Mouse (Mus musculus): ENCODE data around the gene Gm7029. TPM values are rescaled to one million over a fixed set of nuclear protein-coding genes. Genes with fewer than 3 reads are reported as not detected.

The Gm7029 gene
- polyA plus RNA-seq (2014; fragmentation: Illumina TruSeq; extraction: RNeasy Lipid Tissue Mini Kit (QIAGEN cat#74804)), result not detected

GRCm38 (mm10) chr17:33873537-33873936, at the start of gene Gm7029:
Gene Gm7029, plus strand, starts transcription at chr17:33873837.

GRCm38 (mm10) chr17:33824084-33824996, 49.3 kb upstream of the Gm7029 start, which contains the start of the genes Rps28 and Ndufa7:
Gene Rps28, minus strand, starts transcription at chr17:33824562.
Gene Ndufa7, plus strand, starts transcription at chr17:33824572.

GRCm38 (mm10) chr17:33842966-33843795, 30.5 kb upstream of the Gm7029 start, which contains the start of gene Cd320:
Gene Cd320, plus strand, starts transcription at chr17:33843091.

GRCm38 (mm10) chr17:33890533-33891059, 17.0 kb downstream of the Gm7029 start, which contains the start of gene Kifc1:
Gene Kifc1, minus strand, starts transcription at chr17:33890661.

GRCm38 (mm10) chr17:33904835-33905234, 31.2 kb downstream of the Gm7029 start, which contains the start of gene Platr17:
Gene Platr17, plus strand, starts transcription at chr17:33905135.

GRCm38 (mm10) chr17:33909077-33909868, 35.6 kb downstream of the Gm7029 start, which contains the start of gene Daxx:
Gene Daxx, plus strand, starts transcription at chr17:33909414.

GRCm38 (mm10) chr17:33915671-33916250, 42.1 kb downstream of the Gm7029 start, which contains the start of the genes Tapbp and Zbtb22:
Gene Tapbp, plus strand, starts transcription at chr17:33915899.
Gene Zbtb22, plus strand, starts transcription at chr17:33915904.

Other genes starting within 250 kb of the Gm7029 start
- gene Zfp414, start 244.7 kb upstream of the Gm7029 start, polyA plus RNA-seq (2014; fragmentation: Illumina TruSeq; extraction: RNeasy Lipid Tissue Mini Kit (QIAGEN cat#74804)), result 2.1 TPM
- not detected for gene Pram1, start 235.8 kb upstream of the Gm7029 start, polyA plus RNA-seq (2014; fragmentation: Illumina TruSeq; extraction: RNeasy Lipid Tissue Mini Kit (QIAGEN cat#74804))
- gene Hnrnpm, start 187.0 kb upstream of the Gm7029 start, polyA plus RNA-seq (2014; fragmentation: Illumina TruSeq; extraction: RNeasy Lipid Tissue Mini Kit (QIAGEN cat#74804)), result 627 TPM
- gene March2, start 155.2 kb upstream of the Gm7029 start, polyA plus RNA-seq (2014; fragmentation: Illumina TruSeq; extraction: RNeasy Lipid Tissue Mini Kit (QIAGEN cat#74804)), result 16.3 TPM
- gene Rab11b, start 113.3 kb upstream of the Gm7029 start, polyA plus RNA-seq (2014; fragmentation: Illumina TruSeq; extraction: RNeasy Lipid Tissue Mini Kit (QIAGEN cat#74804)), result 36.7 TPM
- 5.5 TPM for gene Angptl4, start 92.0 kb upstream of the Gm7029 start, polyA plus RNA-seq (2014; fragmentation: Illumina TruSeq; extraction: RNeasy Lipid Tissue Mini Kit (QIAGEN cat#74804))
- gene Kank3, start 63.3 kb upstream of the Gm7029 start, polyA plus RNA-seq (2014; fragmentation: Illumina TruSeq; extraction: RNeasy Lipid Tissue Mini Kit (QIAGEN cat#74804)), result 5.6 TPM
- 90.3 TPM for gene Rps28, start 49.3 kb upstream of the Gm7029 start, polyA plus RNA-seq (2014; fragmentation: Illumina TruSeq; extraction: RNeasy Lipid Tissue Mini Kit (QIAGEN cat#74804))
- 14.1 TPM for gene Ndufa7, start 49.3 kb upstream of the Gm7029 start, polyA plus RNA-seq (2014; fragmentation: Illumina TruSeq; extraction: RNeasy Lipid Tissue Mini Kit (QIAGEN cat#74804))
- 9.6 TPM for gene Cd320, start 30.7 kb upstream of the Gm7029 start, polyA plus RNA-seq (2014; fragmentation: Illumina TruSeq; extraction: RNeasy Lipid Tissue Mini Kit (QIAGEN cat#74804))
- gene Kifc1, start 16.8 kb downstream of the Gm7029 start, polyA plus RNA-seq (2014; fragmentation: Illumina TruSeq; extraction: RNeasy Lipid Tissue Mini Kit (QIAGEN cat#74804)), result 4.2 TPM
- gene Platr17, start 31.3 kb downstream of the Gm7029 start, polyA plus RNA-seq (2014; fragmentation: Illumina TruSeq; extraction: RNeasy Lipid Tissue Mini Kit (QIAGEN cat#74804)), result not detected
- gene Daxx, start 35.6 kb downstream of the Gm7029 start, polyA plus RNA-seq (2014; fragmentation: Illumina TruSeq; extraction: RNeasy Lipid Tissue Mini Kit (QIAGEN cat#74804)), result 6.0 TPM
- gene Tapbp, start 42.1 kb downstream of the Gm7029 start, polyA plus RNA-seq (2014; fragmentation: Illumina TruSeq; extraction: RNeasy Lipid Tissue Mini Kit (QIAGEN cat#74804)), result 33.7 TPM
- gene Zbtb22, start 42.1 kb downstream of the Gm7029 start, polyA plus RNA-seq (2014; fragmentation: Illumina TruSeq; extraction: RNeasy Lipid Tissue Mini Kit (QIAGEN cat#74804)), result 1.7 TPM
- gene Rgl2, start 55.7 kb downstream of the Gm7029 start, polyA plus RNA-seq (2014; fragmentation: Illumina TruSeq; extraction: RNeasy Lipid Tissue Mini Kit (QIAGEN cat#74804)), result 1.9 TPM
- 15.3 TPM for gene Pfdn6, start 66.5 kb downstream of the Gm7029 start, polyA plus RNA-seq (2014; fragmentation: Illumina TruSeq; extraction: RNeasy Lipid Tissue Mini Kit (QIAGEN cat#74804))
- gene Wdr46, start 66.8 kb downstream of the Gm7029 start, polyA plus RNA-seq (2014; fragmentation: Illumina TruSeq; extraction: RNeasy Lipid Tissue Mini Kit (QIAGEN cat#74804)), result 0.74 TPM
- gene B3galt4, start 77.7 kb downstream of the Gm7029 start, polyA plus RNA-seq (2014; fragmentation: Illumina TruSeq; extraction: RNeasy Lipid Tissue Mini Kit (QIAGEN cat#74804)), result 0.29 TPM
- gene Vps52, start 82.0 kb downstream of the Gm7029 start, polyA plus RNA-seq (2014; fragmentation: Illumina TruSeq; extraction: RNeasy Lipid Tissue Mini Kit (QIAGEN cat#74804)), result 3.7 TPM
- gene Rps18, start 82.2 kb downstream of the Gm7029 start, polyA plus RNA-seq (2014; fragmentation: Illumina TruSeq; extraction: RNeasy Lipid Tissue Mini Kit (QIAGEN cat#74804)), result 24.9 TPM
- 77.3 TPM for gene H2-K1, start 126.5 kb downstream of the Gm7029 start, polyA plus RNA-seq (2014; fragmentation: Illumina TruSeq; extraction: RNeasy Lipid Tissue Mini Kit (QIAGEN cat#74804))
- 1.5 TPM for gene Ring1, start 150.8 kb downstream of the Gm7029 start, polyA plus RNA-seq (2014; fragmentation: Illumina TruSeq; extraction: RNeasy Lipid Tissue Mini Kit (QIAGEN cat#74804))
- not detected for gene H2-Ke6, start 154.2 kb downstream of the Gm7029 start, polyA plus RNA-seq (2014; fragmentation: Illumina TruSeq; extraction: RNeasy Lipid Tissue Mini Kit (QIAGEN cat#74804))
- gene Slc39a7, start 157.8 kb downstream of the Gm7029 start, polyA plus RNA-seq (2014; fragmentation: Illumina TruSeq; extraction: RNeasy Lipid Tissue Mini Kit (QIAGEN cat#74804)), result 1.2 TPM
- gene Rxrb, start 158.0 kb downstream of the Gm7029 start, polyA plus RNA-seq (2014; fragmentation: Illumina TruSeq; extraction: RNeasy Lipid Tissue Mini Kit (QIAGEN cat#74804)), result 1.2 TPM
- not detected for gene Col11a2, start 165.6 kb downstream of the Gm7029 start, polyA plus RNA-seq (2014; fragmentation: Illumina TruSeq; extraction: RNeasy Lipid Tissue Mini Kit (QIAGEN cat#74804))
- gene H2-Oa, start 218.5 kb downstream of the Gm7029 start, polyA plus RNA-seq (2014; fragmentation: Illumina TruSeq; extraction: RNeasy Lipid Tissue Mini Kit (QIAGEN cat#74804)), result not detected
- gene H2-DMa, start 245.7 kb downstream of the Gm7029 start, polyA plus RNA-seq (2014; fragmentation: Illumina TruSeq; extraction: RNeasy Lipid Tissue Mini Kit (QIAGEN cat#74804)), result not detected
- 266 TPM for gene Brd2, start 248.8 kb downstream of the Gm7029 start, polyA plus RNA-seq (2014; fragmentation: Illumina TruSeq; extraction: RNeasy Lipid Tissue Mini Kit (QIAGEN cat#74804))

All from ovary, adult 10 weeks (tissue).